7 mouse cellular contexts compared by ENCODE assay signal in the genomic region with DNA sequence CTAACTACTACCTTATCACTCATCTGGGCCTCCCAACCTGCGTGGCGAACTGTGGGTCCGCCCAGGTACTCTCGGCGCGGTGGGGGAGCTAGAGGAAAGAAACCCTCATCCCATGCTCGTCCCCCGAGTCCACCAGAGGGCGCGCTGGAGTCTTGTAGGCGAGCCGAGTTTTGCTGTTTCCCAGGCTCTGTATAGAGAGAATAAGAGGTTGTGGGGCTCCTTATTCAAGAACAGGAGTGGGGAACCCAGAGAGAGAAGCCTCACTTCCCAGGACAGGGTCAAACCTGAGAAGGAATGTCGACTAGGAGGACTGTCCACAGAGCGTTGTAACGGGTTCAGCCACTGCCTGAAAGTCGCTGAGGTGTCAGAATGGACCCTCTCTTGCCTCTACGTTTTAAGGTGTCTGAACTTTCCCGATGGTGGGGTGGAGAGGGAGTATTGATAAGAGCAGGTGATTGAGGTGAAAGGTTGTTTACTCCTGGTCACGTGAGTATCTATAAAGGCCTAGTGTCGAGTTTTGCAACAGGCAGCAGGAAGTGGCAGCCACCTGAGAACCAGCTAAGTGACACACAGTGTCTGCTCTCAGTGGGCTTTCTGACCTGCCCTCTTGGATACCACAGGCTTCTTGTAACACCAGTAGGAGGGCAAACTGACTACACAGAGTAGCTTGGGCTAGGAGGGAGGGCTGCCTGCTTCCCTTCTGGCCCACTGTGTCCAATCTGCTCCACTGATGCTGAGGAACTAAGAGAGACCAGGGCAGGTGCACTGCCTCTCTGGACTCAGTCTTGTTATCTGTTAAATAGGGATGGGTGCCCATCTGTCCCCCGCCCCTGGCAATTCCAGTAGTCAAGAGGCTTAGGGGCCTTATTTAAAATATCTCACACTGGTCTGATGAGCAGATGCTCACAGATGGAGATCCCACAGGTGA. TPM values are rescaled to one million over a fixed set of nuclear protein-coding genes. Genes with fewer than 3 reads are reported as not detected.
DNase-seq lines count a peak whose midpoint lies in the region; ATAC-seq lines count a peak whose summit lies in the region.

A gene (minus strand): TSS at position 103 of the 928 bp plus-strand sequence.

- peak within 1 kb of the TSS; percentile 94 for H3K4me2 ChIP-seq in intestine, embryonic 16.5 days (ENCODE audit: low read depth, low read length)

- 8% methylated on average over 21 of the region's 21 CpGs for WGBS in intestine, embryonic 16.5 days
- 11% methylated on average over 21 of the region's 21 CpGs for WGBS in midbrain, embryonic 10.5 days

- no peaks in the 10 kb centered on the region for H3K9me3 ChIP-seq in intestine, embryonic 16.5 days (ENCODE audit: control insufficient read depth, low read length)
- H3K9me3 ChIP-seq in midbrain, embryonic 10.5 days (replicated peaks): no peaks in the 10 kb centered on the region

- no peaks in the 10 kb centered on the region for H3K27me3 ChIP-seq in intestine, embryonic 16.5 days (replicated peaks; ENCODE audit: control insufficient read depth, insufficient read depth, low read length)
- peaks cover 82% of the 10 kb centered on the region for H3K27me3 ChIP-seq in midbrain, embryonic 10.5 days (ENCODE audit: low read depth, poor library complexity, severe bottlenecking)

- peak within 1 kb of the TSS; percentile 98 for H3K27ac ChIP-seq in intestine, embryonic 16.5 days (ENCODE audit: low read length)
- peak within 1 kb of the TSS; percentile 91 for H3K27ac ChIP-seq in midbrain, embryonic 10.5 days (replicated peaks)

- intact Hi-C loops in gastrocnemius, postnatal 36 days (cut with DNase I): loop anchor here (1.0 to 5.0 kb wide), 4 partner anchors 38 to 98 kb away; a partner anchor contains a TSS
- intact Hi-C loops in left cerebral cortex, postnatal 36 days (cut with DNase I): loop anchor here (1.0 to 5.0 kb wide), 5 partner anchors 37 to 127 kb away; no protein-coding TSS in a partner anchor

- DNase-seq in adrenal gland, adult (ENCODE audit: inconsistent age in 2 of 2, low spot score in 1 of 2): peak; percentile 90 to 97
- peak; percentile 95 for DNase-seq in embryo, embryonic 11 days
- peak; percentile 93 for DNase-seq in gastrocnemius, postnatal 36 days
- peak; percentile 89 to 92 for DNase-seq in left cerebral cortex, postnatal 36 days (ENCODE audit: low spot score in 2 of 2)
- peak; percentile 92 for DNase-seq in midbrain, embryonic 10.5 days (ENCODE audit: low spot score)
- DNase-seq in right cerebral cortex, postnatal 4 days: peak; percentile 99

- H3K36me3 ChIP-seq in intestine, embryonic 16.5 days (ENCODE audit: control insufficient read depth, insufficient read depth, low read length): peaks cover 3% of the 10 kb centered on the region; the same call in 1 of the 2 replicates
- H3K36me3 ChIP-seq in midbrain, embryonic 10.5 days: peaks cover 20% of the 10 kb centered on the region

- H3K4me1 ChIP-seq in intestine, embryonic 16.5 days (ENCODE audit: control insufficient read depth, insufficient read depth, low read length): peaks cover 47% of the 10 kb centered on the region
- peaks cover 96% of the 10 kb centered on the region for H3K4me1 ChIP-seq in midbrain, embryonic 10.5 days

- H3K4me3 ChIP-seq in intestine, embryonic 16.5 days (ENCODE audit: low read length): peak within 1 kb of the TSS; percentile 87
- H3K4me3 ChIP-seq in midbrain, embryonic 10.5 days: peak within 1 kb of the TSS; percentile 88

- peak within 1 kb of the TSS; percentile 95 for H3K9ac ChIP-seq in intestine, embryonic 16.5 days (ENCODE audit: low read depth, low read length)

- peak; percentile 51 for ATAC-seq in intestine, embryonic 16.5 days

RNA-seq across cellular contexts. Expression of the gene that starts here (rescaled TPM):
- 1 to 10 TPM; 1.8 to 4.7 TPM for total RNA-seq in gastrocnemius, postnatal 36 days (2021)
- 18.9 and 21.2 TPM in 2 replicates for polyA plus RNA-seq in intestine, embryonic 16.5 days (2015; fragmentation: Nextera tagmentation; extraction: Ambion mirVana)
- total RNA-seq in left cerebral cortex, postnatal 36 days (2021): 1 to 10 TPM; 2.8 to 5.0 TPM
- 14.1 and 14.3 TPM in 2 replicates for polyA plus RNA-seq in midbrain, embryonic 10.5 days (2016; fragmentation: Nextera tagmentation; extraction: Ambion mirVana)

Comparison
In these comparisons a context has a peak if more than half of its experiments do, and no peak if none do; other contexts are left out.
1. Peak in every context shown above with its lines: DNase-seq, ATAC-seq, H3K4me3 ChIP-seq and H3K27ac ChIP-seq.